Mouse (Mus musculus): ENCODE data around the gene Notch1.

DNA sequence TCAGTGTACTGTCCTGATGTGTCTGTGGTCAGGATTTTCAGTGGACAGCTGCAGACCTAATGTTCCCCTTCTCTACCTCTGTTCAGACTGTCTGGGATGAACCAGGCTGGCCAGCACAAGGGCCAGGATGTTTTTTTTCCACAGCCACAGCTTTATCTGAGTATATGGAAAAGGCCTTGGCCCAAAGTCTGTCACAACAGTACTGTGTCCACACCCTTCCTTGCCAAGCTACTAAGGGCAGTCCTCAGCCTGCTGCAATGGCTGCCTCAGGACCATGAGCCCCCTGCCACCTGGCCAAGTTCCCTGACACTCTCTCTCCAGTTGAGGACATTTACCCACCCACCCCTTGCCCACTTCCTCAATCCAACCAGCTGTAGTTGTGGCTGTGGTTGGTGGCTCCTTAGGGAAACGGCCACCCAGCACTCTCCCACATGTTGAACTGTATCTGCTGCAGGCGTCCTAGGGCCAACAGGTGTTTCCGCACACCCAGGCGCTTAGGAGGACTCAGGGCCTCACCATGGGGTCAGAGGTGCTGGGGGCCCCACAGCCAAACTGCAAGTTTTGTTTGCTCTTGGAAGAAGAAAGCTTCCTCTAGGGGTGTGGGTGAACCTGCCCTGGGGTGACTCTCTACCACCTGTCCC lies 3.2 kb downstream of the Notch1 start:
- TF ChIP-seq HCFC1 (IDR thresholded peaks at IDR 0.05; ENCODE audit: low read depth, low read length) (no peak), POLR2A (IDR thresholded peaks at IDR 0.05; ENCODE audit: control insufficient read depth in 1 of 2, insufficient read depth in 1 of 2, low read depth in 1 of 2, low read length in 2 of 2, poor library complexity in 1 of 2) (no peak), TAL1 (IDR thresholded peaks at IDR 0.05; ENCODE audit: low read length) (no peak), ZMIZ1 (IDR thresholded peaks at IDR 0.05; ENCODE audit: low read depth, low read length) (no peak), BHLHE40 (IDR thresholded peaks at IDR 0.05; ENCODE audit: borderline replicate concordance, low read depth, low read length) (no peak), CTCF (IDR thresholded peaks at IDR 0.05 in 2 of 3, conservative IDR thresholded peaks at IDR 0.05 in 1 of 3; ENCODE audit: control insufficient read depth in 1 of 3, insufficient read depth in 1 of 3, low read depth in 2 of 3, low read length in 3 of 3, poor library complexity in 1 of 3, severe bottlenecking in 1 of 3) (no peak)

Data from MEL (cell line).